Comparison of ENCODE assay signal across 8 mouse cellular contexts in genomic region chr12:84589825-84590761, GRCm38 (mm10). TPM values are rescaled to one million over a fixed set of nuclear protein-coding genes. Genes with fewer than 3 reads are reported as not detected.
A peak's percentile ranks its signal among the peaks of the same experiment; 100 is the strongest.
DNase-seq lines count a peak whose midpoint lies in the region; ATAC-seq lines count a peak whose summit lies in the region.

No protein-coding gene starts in this region.

- no peaks in the 10 kb centered on the region for H3K79me2 ChIP-seq in macrophage (ENCODE audit: inconsistent target)

- under 1% methylated on average over 54 of the region's 54 CpGs for WGBS in hindbrain, embryonic 16.5 days
- WGBS in macrophage (ENCODE audit: missing documents) = 5% methylated on average over 46 of the region's 54 CpGs

- H3K9ac ChIP-seq in hindbrain, embryonic 16.5 days (ENCODE audit: low read depth, low read length) = peak overlapping the region; percentile 57

- DNase-seq in T-cell, adult 2 months (ENCODE audit: low spot score) = peak; percentile 83
- peak; percentile 98 to 99 for DNase-seq in cerebellum, postnatal 36 days
- DNase-seq in gastrocnemius, adult 18-20 months (ENCODE audit: low spot score) = peak; percentile 91
- peak; percentile 96 to 99 for DNase-seq in left cerebral cortex, adult 18-20 months (ENCODE audit: low spot score in 2 of 2)
- peak; percentile 92 for DNase-seq in right cerebral cortex, adult 18-20 months
- DNase-seq in urinary bladder, postnatal 10 days (ENCODE audit: low spot score) = peak; percentile 77

- H3K4me1 ChIP-seq in hindbrain, embryonic 16.5 days (ENCODE audit: control insufficient read depth, insufficient read depth, low read depth, low read length) = peaks cover 4% of the 10 kb centered on the region

- H3K4me2 ChIP-seq in hindbrain, embryonic 16.5 days (ENCODE audit: low read length) = peak overlapping the region; percentile 86

- H3K27me3 ChIP-seq in hindbrain, embryonic 16.5 days (replicated peaks; ENCODE audit: control insufficient read depth, insufficient read depth, low read length) = no peaks in the 10 kb centered on the region; the same call in 1 of the 2 replicates

- peak overlapping the region; percentile 47 for H3K4me3 ChIP-seq in hindbrain, embryonic 16.5 days (ENCODE audit: low read length)
- H3K4me3 ChIP-seq in macrophage (ENCODE audit: inconsistent target) = peak overlapping the region; percentile 15; the same call in 1 of the 2 replicates

- no peaks in the 10 kb centered on the region for H3K36me3 ChIP-seq in hindbrain, embryonic 16.5 days (ENCODE audit: control insufficient read depth, insufficient read depth, low read length)
- no peaks in the 10 kb centered on the region for H3K36me3 ChIP-seq in macrophage (ENCODE audit: inconsistent target)

- peak; percentile 71 for ATAC-seq in hindbrain, embryonic 16.5 days

- H3K9me3 ChIP-seq in hindbrain, embryonic 16.5 days (ENCODE audit: control insufficient read depth, low read length) = no peaks in the 10 kb centered on the region

- peak overlapping the region; percentile 0 for H3K27ac ChIP-seq in hindbrain, embryonic 16.5 days (ENCODE audit: low read depth, low read length)
- H3K27ac ChIP-seq in macrophage = no peak overlapping the region

RNA-seq across cellular contexts. Expression of gene Vsx2, which starts 20.5 kb away (rescaled TPM):
- not detected for total RNA-seq in gastrocnemius, adult 18-20 months (2021)
- 3.0 and 3.7 TPM in 2 replicates for polyA plus RNA-seq in hindbrain, embryonic 16.5 days (2015; fragmentation: Nextera tagmentation; extraction: Ambion mirVana)
- total RNA-seq in left cerebral cortex, adult 18-20 months (2021) = under 1 TPM; 0.26 to 0.35 TPM
- total RNA-seq in macrophage (2018; cell fraction: chromatin; rRNA removed) = not detected
- not detected for total RNA-seq in macrophage (2018; cell fraction: cytosol; rRNA removed)
- total RNA-seq in macrophage (2018; cell fraction: nucleus; rRNA removed) = not detected
- polyA plus RNA-seq in macrophage (2018) = not detected in 3 replicates

RNA-seq across cellular contexts. Expression of gene Abcd4, which starts 27.1 kb away (rescaled TPM):
- 1 to 10 TPM; 4.9 to 5.1 TPM for total RNA-seq in gastrocnemius, adult 18-20 months (2021)
- polyA plus RNA-seq in hindbrain, embryonic 16.5 days (2015; fragmentation: Nextera tagmentation; extraction: Ambion mirVana) = 13.6 and 14.5 TPM in 2 replicates
- total RNA-seq in left cerebral cortex, adult 18-20 months (2021) = 10 to 100 TPM in 1 of 2 experiments, 1 to 10 TPM in 1; 7.9 to 10.2 TPM
- total RNA-seq in macrophage (2018; cell fraction: chromatin; rRNA removed) = 10 to 100 TPM in 24 of 26 experiments, 1 to 10 TPM in 2; 8.1 to 53.4 (median 25.2) TPM
- total RNA-seq in macrophage (2018; cell fraction: cytosol; rRNA removed) = 10 to 100 TPM in 1 of 26 experiments, 1 to 10 TPM in 25; 3.9 to 11.0 (median 7.5) TPM
- total RNA-seq in macrophage (2018; cell fraction: nucleus; rRNA removed) = 10 to 100 TPM in 19 of 26 experiments, 1 to 10 TPM in 7; 4.6 to 32.0 (median 14.8) TPM
- 5.1 to 7.7 TPM (median 7.7 TPM) in 3 replicates for polyA plus RNA-seq in macrophage (2018)

RNA-seq across cellular contexts. Expression of gene Vrtn, which starts 50.7 kb away (rescaled TPM):
- not detected for total RNA-seq in gastrocnemius, adult 18-20 months (2021)
- polyA plus RNA-seq in hindbrain, embryonic 16.5 days (2015; fragmentation: Nextera tagmentation; extraction: Ambion mirVana) = 0.11 TPM in 1 of 2 replicates, not detected in the other
- total RNA-seq in left cerebral cortex, adult 18-20 months (2021) = not detected
- total RNA-seq in macrophage (2018; cell fraction: chromatin; rRNA removed) = not detected
- total RNA-seq in macrophage (2018; cell fraction: cytosol; rRNA removed) = not detected
- total RNA-seq in macrophage (2018; cell fraction: nucleus; rRNA removed) = not detected
- not detected in 3 replicates for polyA plus RNA-seq in macrophage (2018)
